Mouse (Mus musculus): ENCODE measurements at regions not wholly inside any gene's neighbourhood (a gene's known extent, or its start where the extent isn't known, plus 50 kb on each side); places are given as distances from the start of the nearest gene placed in this dataset.

DNA sequence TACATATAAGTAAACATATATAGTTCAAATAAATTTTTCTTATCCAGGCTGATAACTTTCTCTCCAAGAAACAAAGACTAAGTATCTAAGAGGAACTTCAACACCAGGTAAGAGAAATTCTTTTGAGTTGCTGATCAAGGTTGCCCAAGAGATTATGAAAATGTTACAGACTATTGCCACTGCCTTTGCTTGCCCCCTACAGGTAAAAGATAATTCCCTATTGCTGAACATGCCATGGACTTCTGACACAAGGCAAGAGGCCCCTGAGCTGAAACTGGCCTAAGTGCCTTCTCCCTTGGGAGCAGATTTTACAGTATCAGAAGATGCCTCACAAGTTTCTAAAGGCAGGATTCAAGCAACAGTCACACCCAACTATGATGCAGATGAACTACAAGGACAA, 2914.2 kb upstream of the Gm6569 start:
- no peak for DNase-seq

DNA sequence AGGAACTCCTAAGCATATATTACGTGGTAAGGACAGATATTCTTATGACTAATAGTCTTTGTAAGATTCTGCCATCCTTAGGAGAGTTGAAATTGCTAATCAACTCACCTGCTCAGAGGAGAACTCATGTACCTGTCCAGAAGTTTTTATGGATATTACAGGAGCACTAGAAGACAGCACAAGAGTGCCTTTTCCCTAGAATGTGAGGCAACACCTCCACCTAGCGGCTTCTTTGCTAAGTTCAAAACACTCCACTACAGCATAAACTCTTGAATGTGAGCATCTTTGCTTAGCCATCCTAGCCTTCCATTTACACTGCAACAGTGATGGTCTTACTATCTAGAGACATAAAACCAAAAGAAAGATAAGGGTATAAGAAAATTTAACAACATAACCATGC, 2913.5 kb upstream of the Gm6569 start:
- peak; percentile 35 for DNase-seq

Data from thymus, postnatal 4 days (tissue).